Mouse (Mus musculus) liver, embryonic 11.5 days (tissue): ENCODE results near the gene Tnik. TPM values are rescaled to one million over a fixed set of nuclear protein-coding genes. Genes with fewer than 3 reads are reported as not detected.

ENCODE experiments used
- ATAC-seq: fragments of 200-750 bp; cut with Nextera tagmentation; replicated peaks from 2 replicates; pipeline ENCODE4 v1.8.0; 2017; ENCODE audit warnings: moderate number of reproducible peaks, mild to moderate bottlenecking, moderate TSS enrichment, moderate library complexity; ENCODE audit not compliant: low FRiP score
- DNase-seq: peaks from one replicate; pipeline ENCODE4 v3.0.0-alpha.2; 2017; ENCODE audit warnings: low spot score
- H3K27ac ChIP-seq: fragments of 300-500 bp; sonication (generic); 2 replicates; pipeline ENCODE4 v1.5.1; 2014; ENCODE audit warnings: mild to moderate bottlenecking, low read depth, low read length, control low read depth
- H3K27me3 ChIP-seq: fragments of 300-500 bp; sonication (generic); replicated peaks from 2 replicates; pipeline ENCODE4 v1.6.1; 2014; ENCODE audit warnings: low read length, mixed read lengths; ENCODE audit not compliant: control insufficient read depth, insufficient read depth
- H3K36me3 ChIP-seq: fragments of 300-500 bp; sonication (generic); 2 replicates; pipeline ENCODE4 v1.6.1; 2014; ENCODE audit warnings: mild to moderate bottlenecking, low read length, moderate library complexity, mixed read lengths; ENCODE audit not compliant: control insufficient read depth, insufficient read depth
- H3K4me1 ChIP-seq: fragments of 300-500 bp; sonication (generic); replicated peaks from 2 replicates; pipeline ENCODE4 v1.6.1; 2014; ENCODE audit warnings: low read length, mixed read lengths; ENCODE audit not compliant: control insufficient read depth, insufficient read depth
- H3K4me2 ChIP-seq: fragments of 300-500 bp; sonication (generic); 2 replicates; pipeline ENCODE4 v1.6.1; 2014; ENCODE audit warnings: mild to moderate bottlenecking, control low read depth, moderate library complexity
- H3K4me3 ChIP-seq: fragments of 300-500 bp; sonication (generic); 2 replicates; pipeline ENCODE4 v1.5.1; 2014; ENCODE audit warnings: low read depth, low read length, control low read depth
- H3K9ac ChIP-seq: fragments of 300-500 bp; sonication (generic); 2 replicates; pipeline ENCODE4 v1.6.1; 2014; ENCODE audit warnings: low read depth, low read length, control low read depth
- H3K9me3 ChIP-seq: fragments of 300-500 bp; sonication (generic); 2 replicates; pipeline ENCODE4 v1.6.1; 2016; ENCODE audit warnings: low read length, inconsistent platforms, mixed read lengths; ENCODE audit not compliant: control insufficient read depth
- WGBS: fragments of 180-500 bp; shearing (Covaris S2); extraction: QIAGEN DNeasy Blood & Tissue Kit; methylation state at CpG from one replicate; pipeline ENCODE4 v1.1.7; 2014; 5-methylcytosine and 5-hydroxymethylcytosine counted together
- polyA plus RNA-seq: library from polyadenylated mRNA; unstranded; fragments of >200 nt; fragmentation: Nextera tagmentation; extraction: Ambion mirVana; gene quantifications from 2 replicates; pipeline ENCODE4 v1.2.1, GENCODE M21; 2014

The Tnik gene
- polyA plus RNA-seq, 1 experiment from 2014 or later: 11.8 TPM

GRCm38 (mm10) chr3:28577301-28577700, 314.3 kb downstream of the Tnik start:
- H3K4me2 ChIP-seq: no peak overlapping the region

GRCm38 (mm10) chr3:28578950-28579615, 316.1 kb downstream of the Tnik start:
- no peak overlapping the region for H3K4me2 ChIP-seq
- no peak for DNase-seq

More at GRCm38 (mm10) chr3:28577301-28577700, 314.3 kb downstream of the Tnik start:
- Histone ChIP-seq H3K4me3 (no peak overlapping the region), H3K9ac (no peak overlapping the region), H3K4me1 (no peaks in the 10 kb centered on the region), H3K36me3 (no peaks in the 10 kb centered on the region), H3K27ac (no peak overlapping the region), H3K9me3 (no peaks in the 10 kb centered on the region), H3K27me3 (no peaks in the 10 kb centered on the region)
- WGBS: 50% methylated on average over 15 of the region's 15 CpGs
- no peak for DNase-seq
- no peak for ATAC-seq

GRCm38 (mm10) chr3:28585750-28586465, 322.9 kb downstream of the Tnik start:
- DNase-seq (no peak), ATAC-seq (no peak)
- no peaks in the 10 kb centered on the region for H3K4me1 ChIP-seq
- H3K27me3 ChIP-seq: no peaks in the 10 kb centered on the region
- H3K4me3 ChIP-seq: no peak overlapping the region
- 79% methylated on average over 9 of the region's 9 CpGs for WGBS
- no peak overlapping the region for H3K27ac ChIP-seq
- H3K36me3 ChIP-seq: no peaks in the 10 kb centered on the region
- no peak overlapping the region for H3K4me2 ChIP-seq
- no peaks in the 10 kb centered on the region for H3K9me3 ChIP-seq
- no peak overlapping the region for H3K9ac ChIP-seq

More at GRCm38 (mm10) chr3:28578950-28579615, 316.1 kb downstream of the Tnik start:
- no peaks in the 10 kb centered on the region for H3K4me1 ChIP-seq
- no peak overlapping the region for H3K4me3 ChIP-seq
- H3K9ac ChIP-seq: no peak overlapping the region
- ATAC-seq: no peak
- H3K27me3 ChIP-seq: no peaks in the 10 kb centered on the region
- H3K27ac ChIP-seq: no peak overlapping the region
- 87% methylated on average over 18 of the region's 18 CpGs for WGBS
- H3K36me3 ChIP-seq: no peaks in the 10 kb centered on the region
- H3K9me3 ChIP-seq: no peaks in the 10 kb centered on the region

- no peak overlapping the region for H3K4me3 ChIP-seq
- no peak overlapping the region for H3K27ac ChIP-seq
- WGBS: 82% methylated on average over 5 of the region's 5 CpGs
- H3K9ac ChIP-seq: no peak overlapping the region
- H3K27me3 ChIP-seq: no peaks in the 10 kb centered on the region
- no peak overlapping the region for H3K4me2 ChIP-seq
- DNase-seq: no peak
- no peak for ATAC-seq
- H3K9me3 ChIP-seq: no peaks in the 10 kb centered on the region
- H3K4me1 ChIP-seq: no peaks in the 10 kb centered on the region
- H3K36me3 ChIP-seq: no peaks in the 10 kb centered on the region
These were observed 324.8 kb downstream of the Tnik start for GRCm38 (mm10) chr3:28587808-28588207.

- DNase-seq: no peak
- WGBS: 63% methylated on average over 7 of the region's 7 CpGs
These were observed 328.3 kb downstream of the Tnik start for GRCm38 (mm10) chr3:28591345-28591744.

GRCm38 (mm10) chr3:28593922-28594321, 330.9 kb downstream of the Tnik start:
- Histone ChIP-seq H3K9me3 (no peaks in the 10 kb centered on the region), H3K9ac (no peak overlapping the region), H3K4me1 (no peaks in the 10 kb centered on the region), H3K27me3 (no peaks in the 10 kb centered on the region), H3K4me3 (no peak overlapping the region), H3K36me3 (no peaks in the 10 kb centered on the region), H3K27ac (no peak overlapping the region), H3K4me2 (no peak overlapping the region)
- ATAC-seq (no peak), DNase-seq (no peak)
- WGBS: 94% methylated on average over 16 of the region's 16 CpGs

More at GRCm38 (mm10) chr3:28591345-28591744, 328.3 kb downstream of the Tnik start:
- H3K9ac ChIP-seq: no peak overlapping the region
- no peak for ATAC-seq
- H3K27me3 ChIP-seq: no peaks in the 10 kb centered on the region
- no peaks in the 10 kb centered on the region for H3K9me3 ChIP-seq
- no peak overlapping the region for H3K27ac ChIP-seq
- no peaks in the 10 kb centered on the region for H3K4me1 ChIP-seq
- H3K4me2 ChIP-seq: no peak overlapping the region
- no peaks in the 10 kb centered on the region for H3K36me3 ChIP-seq
- H3K4me3 ChIP-seq: no peak overlapping the region

GRCm38 (mm10) chr3:28599476-28599875, 336.5 kb downstream of the Tnik start:
- Histone ChIP-seq H3K9ac (no peak overlapping the region), H3K4me2 (no peak overlapping the region), H3K9me3 (no peaks in the 10 kb centered on the region), H3K36me3 (no peaks in the 10 kb centered on the region), H3K4me1 (no peaks in the 10 kb centered on the region), H3K4me3 (no peak overlapping the region), H3K27ac (no peak overlapping the region), H3K27me3 (no peaks in the 10 kb centered on the region)
- no peak for DNase-seq
- ATAC-seq: no peak
- WGBS: 93% methylated on average over 2 of the region's 2 CpGs

GRCm38 (mm10) chr3:28606741-28607140, 343.7 kb downstream of the Tnik start:
- Histone ChIP-seq H3K27me3 (no peaks in the 10 kb centered on the region), H3K27ac (no peak overlapping the region), H3K4me3 (no peak overlapping the region), H3K9me3 (no peaks in the 10 kb centered on the region), H3K9ac (no peak overlapping the region), H3K36me3 (no peaks in the 10 kb centered on the region), H3K4me1 (no peaks in the 10 kb centered on the region), H3K4me2 (no peak overlapping the region)
- no peak for DNase-seq
- WGBS: 73% methylated on average over 1 of the region's 1 CpGs
- ATAC-seq: no peak

- H3K9me3 ChIP-seq: no peaks in the 10 kb centered on the region
- 83% methylated on average over 5 of the region's 5 CpGs for WGBS
- no peaks in the 10 kb centered on the region for H3K4me1 ChIP-seq
- no peak overlapping the region for H3K4me3 ChIP-seq
- no peak for DNase-seq
- no peak overlapping the region for H3K27ac ChIP-seq
- no peaks in the 10 kb centered on the region for H3K27me3 ChIP-seq
- no peaks in the 10 kb centered on the region for H3K36me3 ChIP-seq
- H3K4me2 ChIP-seq: no peak overlapping the region
- H3K9ac ChIP-seq: no peak overlapping the region
- no peak for ATAC-seq
These were observed 349.3 kb downstream of the Tnik start for GRCm38 (mm10) chr3:28612330-28612729.
